Mouse (Mus musculus) G1E (cell line): ENCODE data around the gene Lrrfip1.

Experiments
- CTCF ChIP-seq: IDR thresholded peaks from 2 replicates; pipeline ENCODE4 v1.5.1; 2012; ENCODE audit warnings: low read depth, low read length, inconsistent platforms, mixed read lengths
- GATA2 ChIP-seq: IDR thresholded peaks from 2 replicates; pipeline ENCODE4 v1.6.1; 2012; ENCODE audit warnings: low read depth, low read length, inconsistent platforms, borderline replicate concordance
- POLR2AphosphoS5 ChIP-seq: IDR thresholded peaks from 2 replicates; pipeline ENCODE4 v1.6.1; 2012; ENCODE audit warnings: low read depth, low read length, inconsistent platforms; ENCODE audit not compliant: insufficient replicate concordance
- TAL1 ChIP-seq: conservative IDR thresholded peaks from 2 replicates; pipeline ENCODE4 v1.6.1; 2012; ENCODE audit warnings: low read depth, low read length, inconsistent platforms, mixed read lengths

DNA sequence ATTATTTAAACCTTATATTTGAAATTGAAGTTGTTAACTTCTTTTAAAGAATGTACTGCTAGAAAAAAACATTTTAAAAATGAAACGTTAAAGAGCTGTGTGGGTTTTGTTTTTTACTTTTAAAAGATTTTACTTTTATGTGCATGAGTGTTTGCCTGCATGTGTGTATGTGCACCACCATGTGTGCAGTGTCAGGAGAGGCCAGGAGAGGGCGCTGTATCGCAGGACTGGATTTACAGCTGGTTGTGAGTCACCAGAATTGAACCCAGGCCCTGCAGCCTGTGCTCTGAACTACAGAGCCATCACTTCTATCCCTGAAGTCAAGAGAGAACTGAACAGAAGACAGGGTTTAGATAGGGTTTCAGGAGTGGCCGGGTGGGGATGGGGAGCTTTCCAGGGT is 130.3 kb downstream of the Lrrfip1 start:
- TF ChIP-seq CTCF = no peak
- no peak for TF ChIP-seq TAL1
- TF ChIP-seq POLR2AphosphoS5 = no peak
- no peak for TF ChIP-seq GATA2
